Mouse (Mus musculus) E14TG2a.4 (cell line): ENCODE data around the gene Fuca2.

Experiments
- CTCF ChIP-seq: conservative IDR thresholded peaks from 2 replicates; pipeline ENCODE4 v1.5.1; 2014; ENCODE audit warnings: low read length
- POU5F1 ChIP-seq: IDR thresholded peaks from 2 replicates; pipeline ENCODE4 v1.6.1; 2014; ENCODE audit warnings: low read length, borderline replicate concordance

- no peak for TF ChIP-seq CTCF
- no peak for TF ChIP-seq POU5F1
Observed at GRCm38 (mm10) chr10:13473833-13474567, 25.3 kb upstream of the Fuca2 start, which contains the start of gene Phactr2.
